Mouse (Mus musculus): ENCODE data around the gene Tulp2. TPM values are rescaled to one million over a fixed set of nuclear protein-coding genes. Genes with fewer than 3 reads are reported as not detected.
A peak's percentile ranks its signal among the peaks of the same experiment; 100 is the strongest.

Tulp2 gene
- polyA plus RNA-seq, 1 experiment from 2014 or later, result 0.22 TPM

DNA sequence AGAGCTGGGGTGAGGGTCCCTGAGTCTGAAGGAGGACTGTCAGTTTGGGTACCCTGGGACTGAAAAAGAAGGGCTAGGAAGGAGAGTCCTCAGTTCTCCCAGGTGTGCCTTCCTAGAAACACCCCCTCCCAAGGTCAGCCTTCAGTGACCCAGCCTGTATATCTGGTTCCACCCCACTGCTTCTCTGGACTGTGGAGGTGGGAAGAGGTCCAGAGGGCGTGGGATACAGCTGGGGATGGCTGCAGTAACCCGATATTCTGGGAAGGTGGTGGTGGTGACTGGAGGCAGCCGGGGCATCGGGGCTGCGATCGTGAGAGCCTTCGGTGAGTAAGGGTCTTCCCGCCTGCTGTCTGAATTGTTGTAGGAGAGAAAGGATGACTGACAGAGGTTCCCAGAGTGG lies 73.1 kb downstream of the Tulp2 start, which contains the start of gene Hsd17b14:
TSS of gene Hsd17b14 (plus strand) at position 150 of the 400 bp plus-strand sequence.
- H3K4me3 ChIP-seq, result no peak within 1 kb of the TSS
- peak within 1 kb of the TSS; percentile 2; the same call in 1 of the 2 replicates for H3K9ac ChIP-seq
- H3K4me2 ChIP-seq, result no peak within 1 kb of the TSS
- H3K27me3 ChIP-seq, result no peaks in the 10 kb centered on the region
- no peak within 1 kb of the TSS for H3K27ac ChIP-seq
- no peaks in the 10 kb centered on the region for H3K4me1 ChIP-seq
- H3K36me3 ChIP-seq (ENCODE audit: poor library complexity, severe bottlenecking), result no peaks in the 10 kb centered on the region
- no peak for ATAC-seq
- no peaks in the 10 kb centered on the region for H3K9me3 ChIP-seq (replicated peaks)
- WGBS, result 47% methylated on average over 8 of the region's 8 CpGs

DNA sequence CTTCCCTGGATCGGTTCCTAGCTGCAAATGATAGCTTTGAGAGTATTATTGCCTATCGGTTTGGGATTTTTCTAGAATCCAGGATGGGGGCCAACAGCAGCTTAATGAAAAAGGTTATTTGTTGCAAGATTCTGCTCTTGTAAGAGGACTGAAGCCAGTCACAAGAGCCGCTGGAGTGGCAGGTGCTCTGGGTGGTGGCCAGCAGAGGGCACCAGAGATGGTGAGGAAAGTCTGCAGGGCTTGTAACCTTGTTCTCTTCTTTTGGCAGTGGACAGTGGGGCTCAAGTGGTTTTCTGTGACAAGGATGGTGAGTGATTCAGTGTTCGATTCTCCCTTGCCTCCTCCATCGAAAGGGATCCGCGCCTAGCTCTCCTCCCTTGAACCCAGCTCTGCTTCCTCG lies 74.1 kb downstream of the Tulp2 start:
- no peak; the same call in 1 of the 2 replicates for ATAC-seq
- no peak overlapping the region for H3K4me3 ChIP-seq
- H3K27ac ChIP-seq, result no peak overlapping the region
- H3K27me3 ChIP-seq, result 0 out of 2 replicates have a peak, but pooled peaks cover 2% of the 10 kb centered on the region
- H3K4me1 ChIP-seq, result no peaks in the 10 kb centered on the region
- no peaks in the 10 kb centered on the region for H3K36me3 ChIP-seq (ENCODE audit: poor library complexity, severe bottlenecking)
- H3K9me3 ChIP-seq (replicated peaks), result no peaks in the 10 kb centered on the region
- no peak overlapping the region for H3K4me2 ChIP-seq
- H3K9ac ChIP-seq, result peak overlapping the region; percentile 2; the same call in 1 of the 2 replicates
- 28% methylated on average over 8 of the region's 8 CpGs for WGBS

DNA sequence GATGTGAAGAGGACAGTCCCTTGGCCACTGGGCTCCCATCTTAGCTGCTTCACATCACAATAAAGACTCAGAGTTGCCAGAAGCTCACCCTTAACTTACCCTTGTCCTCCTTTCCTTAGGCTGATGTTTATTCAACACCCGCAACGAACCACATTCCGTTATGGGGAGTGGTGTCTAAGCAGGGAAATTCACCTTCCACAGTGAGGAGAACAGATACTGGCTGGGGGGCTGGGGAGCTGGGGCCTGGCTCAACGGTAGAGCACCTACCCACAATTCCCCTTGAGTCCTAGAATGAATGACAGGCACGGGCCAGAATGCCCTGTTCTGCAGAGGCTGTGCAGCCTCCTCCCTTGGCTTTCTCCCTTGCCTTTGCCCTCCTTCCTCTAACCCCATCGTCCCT lies 77.2 kb downstream of the Tulp2 start:
- 75% methylated on average over 5 of the region's 6 CpGs for WGBS
- no peak for ATAC-seq
- H3K4me1 ChIP-seq, result no peaks in the 10 kb centered on the region

DNA sequence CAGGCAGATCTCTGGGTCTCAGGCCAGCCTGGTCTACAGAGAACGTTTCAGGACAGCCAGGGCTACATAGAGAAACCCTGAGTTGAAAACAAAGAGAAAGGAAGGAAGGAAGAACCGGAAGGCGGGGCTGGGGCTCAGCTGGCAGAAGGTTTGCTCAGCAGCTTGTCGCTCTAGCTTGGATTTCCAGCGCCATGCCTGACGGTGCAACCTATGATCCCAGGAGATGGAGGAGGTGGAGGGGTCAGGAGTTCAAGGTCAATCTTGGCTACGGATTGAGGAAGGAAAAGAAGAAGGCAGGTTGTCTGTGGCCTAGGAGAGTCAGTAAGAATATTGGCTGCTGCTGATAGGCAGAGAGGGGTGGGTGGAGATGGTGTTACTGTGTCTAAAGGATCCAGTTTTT lies 78.6 kb downstream of the Tulp2 start:
- no peak for ATAC-seq
- 89% methylated on average over 7 of the region's 7 CpGs for WGBS
- 0 out of 2 replicates have a peak, but pooled peaks cover 4% of the 10 kb centered on the region for H3K27me3 ChIP-seq
- no peak overlapping the region for H3K4me3 ChIP-seq
- H3K36me3 ChIP-seq (ENCODE audit: poor library complexity, severe bottlenecking), result no peaks in the 10 kb centered on the region
- H3K27ac ChIP-seq, result no peak overlapping the region
- no peaks in the 10 kb centered on the region for H3K9me3 ChIP-seq (replicated peaks)
- no peak overlapping the region for H3K4me2 ChIP-seq
- H3K4me1 ChIP-seq, result no peaks in the 10 kb centered on the region
- no peak overlapping the region for H3K9ac ChIP-seq

More for the DNA sequence above, 77.2 kb downstream of the Tulp2 start:
- 0 out of 2 replicates have a peak, but pooled peaks cover 4% of the 10 kb centered on the region for H3K27me3 ChIP-seq
- H3K9me3 ChIP-seq (replicated peaks), result no peaks in the 10 kb centered on the region
- no peak overlapping the region for H3K4me3 ChIP-seq
- H3K36me3 ChIP-seq (ENCODE audit: poor library complexity, severe bottlenecking), result no peaks in the 10 kb centered on the region
- no peak overlapping the region for H3K9ac ChIP-seq
- no peak overlapping the region for H3K4me2 ChIP-seq
- no peak overlapping the region for H3K27ac ChIP-seq

DNA sequence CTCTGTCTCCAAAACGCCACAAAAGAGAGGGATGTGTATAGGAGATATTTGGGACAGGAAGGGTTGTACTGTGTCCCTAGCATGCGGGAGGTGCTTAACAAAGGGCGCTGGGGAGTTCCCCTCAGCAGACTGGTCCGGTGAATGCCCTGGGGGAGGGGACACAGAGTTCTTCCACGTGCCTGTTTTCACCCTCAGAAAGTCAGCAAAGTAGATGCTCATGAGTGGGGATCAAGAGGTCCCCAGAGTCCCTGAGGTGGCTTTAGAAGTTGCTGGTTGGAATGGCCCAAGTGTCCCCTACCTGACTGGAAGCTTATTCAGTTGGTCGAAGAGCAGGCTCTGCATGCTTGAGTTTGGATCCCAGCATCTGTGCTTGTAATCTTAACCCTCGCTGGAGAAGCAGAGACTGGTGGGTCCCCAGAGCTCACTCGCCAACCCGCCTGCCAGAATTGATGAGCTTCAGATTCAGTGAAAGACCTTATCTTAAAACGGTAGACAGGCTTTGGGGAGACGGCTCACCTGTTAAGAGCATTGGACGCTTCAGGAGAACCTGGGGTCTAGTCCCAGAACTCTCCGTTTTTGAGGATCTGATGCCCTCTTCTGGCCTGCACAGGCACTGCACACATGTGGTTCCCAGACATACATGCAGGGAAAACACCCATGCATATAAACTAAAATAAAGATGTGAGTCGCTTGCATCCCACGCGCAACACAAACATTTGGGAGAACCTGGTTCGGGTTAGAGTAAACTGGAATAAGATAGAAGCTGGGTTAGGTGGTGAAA lies 79.4 kb downstream of the Tulp2 start:
- Histone ChIP-seq H3K4me3 (no peak overlapping the region), H3K4me2 (no peak overlapping the region), H3K9ac (no peak overlapping the region), H3K27me3 (0 out of 2 replicates have a peak, but pooled peaks cover 4% of the 10 kb centered on the region), H3K27ac (no peak overlapping the region), H3K36me3 (ENCODE audit: poor library complexity, severe bottlenecking) (no peaks in the 10 kb centered on the region), H3K4me1 (no peaks in the 10 kb centered on the region), H3K9me3 (replicated peaks) (no peaks in the 10 kb centered on the region)
- 27% methylated on average over 17 of the region's 17 CpGs for WGBS
- 0 out of 2 replicates have a peak, but pooled peaks have one; percentile 55 for ATAC-seq

DNA sequence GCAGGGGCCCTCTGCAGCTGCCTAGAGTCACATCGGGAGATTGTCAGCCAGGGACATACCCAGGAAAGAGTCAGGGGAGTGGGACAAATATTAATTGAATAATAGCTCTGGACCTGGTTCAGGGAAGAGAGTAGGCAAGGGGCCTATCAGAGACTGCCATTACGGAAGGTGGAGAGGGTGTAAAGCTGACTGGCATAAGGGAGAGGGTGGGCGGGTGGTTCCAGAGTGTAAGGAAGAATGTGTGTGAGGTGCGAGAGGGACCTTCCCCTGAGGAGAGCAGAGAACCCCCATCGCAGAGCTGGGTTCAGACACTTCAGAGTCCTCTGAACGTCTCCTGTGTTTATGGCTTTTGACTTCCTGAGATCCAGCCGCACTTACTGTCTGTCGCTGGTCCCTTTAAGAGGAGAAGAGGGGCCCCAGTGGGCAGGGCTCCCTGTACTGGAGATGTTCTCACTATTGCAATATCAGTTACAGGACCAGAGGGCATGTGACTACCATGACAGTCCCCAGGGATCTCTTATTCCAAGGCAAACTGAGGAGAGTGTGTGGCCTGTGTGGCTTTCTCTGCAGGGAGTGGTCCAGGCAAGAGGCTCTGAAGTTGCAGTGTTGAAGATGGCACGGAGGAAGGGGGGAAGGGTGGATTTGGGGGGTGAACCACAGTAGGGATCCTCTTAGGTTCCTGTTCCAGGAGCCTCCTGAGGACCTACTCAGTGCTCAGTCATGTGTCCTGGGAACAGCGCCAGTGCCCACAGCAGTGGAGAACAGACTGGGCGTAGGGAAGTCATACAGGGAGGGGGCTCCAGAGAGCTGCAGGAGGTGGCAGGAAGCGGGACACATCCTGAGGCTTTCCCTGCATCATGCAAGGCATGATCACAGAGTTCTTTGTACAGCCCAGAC lies 80.2 kb downstream of the Tulp2 start:
- WGBS, result 61% methylated on average over 12 of the region's 12 CpGs
- Histone ChIP-seq H3K4me1 (no peaks in the 10 kb centered on the region), H3K9ac (no peak overlapping the region), H3K27me3 (0 out of 2 replicates have a peak, but pooled peaks cover 7% of the 10 kb centered on the region), H3K27ac (no peak overlapping the region), H3K4me3 (no peak overlapping the region), H3K36me3 (ENCODE audit: poor library complexity, severe bottlenecking) (no peaks in the 10 kb centered on the region), H3K9me3 (replicated peaks) (no peaks in the 10 kb centered on the region), H3K4me2 (no peak overlapping the region)
- no peak for ATAC-seq

DNA sequence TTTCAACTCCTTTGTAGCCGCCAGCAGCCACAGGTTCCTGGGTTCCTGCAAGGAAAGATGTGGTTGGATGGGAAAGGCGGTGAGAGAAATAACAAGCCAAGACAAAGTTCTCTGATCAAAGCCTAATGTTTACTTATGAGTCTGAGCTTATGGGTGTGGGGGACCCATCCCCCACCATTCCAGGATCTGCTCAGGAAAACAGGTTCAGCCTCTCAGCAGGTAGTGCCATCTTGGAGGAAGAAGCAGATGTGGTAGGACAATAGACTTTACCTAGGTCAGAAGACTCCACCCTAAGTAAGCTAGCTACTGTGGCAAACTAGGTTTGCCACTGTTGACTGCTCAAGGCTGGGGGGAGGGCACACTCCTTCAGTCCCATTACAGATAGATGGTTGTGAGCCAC lies 83.1 kb downstream of the Tulp2 start:
- no peak overlapping the region for H3K4me2 ChIP-seq
- 75% methylated on average over 2 of the region's 2 CpGs for WGBS
- ATAC-seq, result no peak

DNA sequence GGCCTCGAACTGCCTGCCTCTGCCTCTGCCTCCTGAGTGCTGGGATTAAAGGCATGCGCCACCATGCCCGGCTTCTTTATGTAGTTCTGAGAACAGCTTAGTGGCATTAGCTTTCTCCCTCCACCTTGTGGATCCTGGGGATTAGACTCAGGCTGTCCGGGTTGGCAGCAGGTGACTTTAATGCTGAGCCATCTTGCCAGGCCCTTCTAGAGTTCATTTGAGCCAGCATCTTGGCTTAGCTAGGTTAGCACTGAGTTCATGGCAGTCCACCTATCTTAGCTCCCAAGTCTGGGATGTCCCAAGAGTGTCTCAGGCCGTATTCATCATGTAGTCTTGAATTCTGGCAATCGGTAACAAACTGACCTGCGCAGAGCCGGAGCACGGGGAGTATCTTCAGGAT lies 83.8 kb downstream of the Tulp2 start:
- Histone ChIP-seq H3K36me3 (ENCODE audit: poor library complexity, severe bottlenecking) (no peaks in the 10 kb centered on the region), H3K9ac (no peak overlapping the region), H3K4me2 (no peak overlapping the region), H3K27me3 (0 out of 2 replicates have a peak, but pooled peaks cover 5% of the 10 kb centered on the region), H3K4me3 (no peak overlapping the region), H3K9me3 (replicated peaks) (no peaks in the 10 kb centered on the region), H3K27ac (no peak overlapping the region), H3K4me1 (peaks cover 11% of the 10 kb centered on the region; the same call in 1 of the 2 replicates)
- ATAC-seq, result no peak
- WGBS, result 89% methylated on average over 9 of the region's 9 CpGs

More for the DNA sequence above, 83.1 kb downstream of the Tulp2 start:
- 0 out of 2 replicates have a peak, but pooled peaks cover 7% of the 10 kb centered on the region for H3K27me3 ChIP-seq
- no peak overlapping the region for H3K27ac ChIP-seq
- H3K36me3 ChIP-seq (ENCODE audit: poor library complexity, severe bottlenecking), result no peaks in the 10 kb centered on the region
- H3K4me1 ChIP-seq, result peaks cover 8% of the 10 kb centered on the region; the same call in 1 of the 2 replicates
- no peaks in the 10 kb centered on the region for H3K9me3 ChIP-seq (replicated peaks)
- no peak overlapping the region for H3K4me3 ChIP-seq
- no peak overlapping the region for H3K9ac ChIP-seq

DNA sequence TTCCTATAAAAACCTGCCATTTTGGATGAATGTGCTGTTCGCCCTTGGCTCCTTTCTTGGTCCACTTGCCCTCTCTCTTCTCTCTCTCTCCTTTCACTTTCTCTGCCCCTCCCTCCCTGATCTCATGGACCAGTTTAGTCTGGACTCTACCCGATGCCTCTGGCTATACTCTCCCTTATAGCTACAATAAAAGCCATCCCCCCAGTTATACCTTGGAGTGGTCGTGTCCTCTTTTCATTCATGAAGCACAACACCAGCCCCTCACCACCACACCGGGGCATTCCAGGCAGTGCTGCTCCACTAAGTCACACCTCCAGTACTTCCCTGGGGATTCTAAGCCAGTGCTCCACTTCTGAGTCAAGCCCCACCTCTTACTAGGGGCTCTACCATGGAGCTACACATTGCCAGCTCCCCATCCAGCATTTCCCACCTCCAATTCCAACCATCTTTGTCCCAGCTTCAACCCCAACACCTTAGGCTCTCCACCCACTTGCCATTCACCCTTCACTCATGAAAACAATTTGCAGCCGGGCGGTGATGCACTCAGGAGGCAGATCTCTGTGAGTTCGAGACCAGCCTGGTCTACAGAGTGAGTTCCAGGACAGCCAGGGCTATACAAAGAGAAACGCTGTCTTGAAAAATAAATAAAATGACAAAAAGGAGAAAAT lies 85.6 kb downstream of the Tulp2 start:
- WGBS, result 73% methylated on average over 8 of the region's 8 CpGs
- H3K9ac ChIP-seq, result no peak overlapping the region
- peak overlapping the region; percentile 55; the same call in 1 of the 2 replicates for H3K27ac ChIP-seq
- H3K4me1 ChIP-seq, result peaks cover 27% of the 10 kb centered on the region
- no peak for ATAC-seq
- peak overlapping the region; percentile 81 for H3K4me2 ChIP-seq
- H3K9me3 ChIP-seq (replicated peaks), result no peaks in the 10 kb centered on the region
- no peak overlapping the region for H3K4me3 ChIP-seq
- no peaks in the 10 kb centered on the region for H3K36me3 ChIP-seq (ENCODE audit: poor library complexity, severe bottlenecking)
- 0 out of 2 replicates have a peak, but pooled peaks cover 5% of the 10 kb centered on the region for H3K27me3 ChIP-seq

DNA sequence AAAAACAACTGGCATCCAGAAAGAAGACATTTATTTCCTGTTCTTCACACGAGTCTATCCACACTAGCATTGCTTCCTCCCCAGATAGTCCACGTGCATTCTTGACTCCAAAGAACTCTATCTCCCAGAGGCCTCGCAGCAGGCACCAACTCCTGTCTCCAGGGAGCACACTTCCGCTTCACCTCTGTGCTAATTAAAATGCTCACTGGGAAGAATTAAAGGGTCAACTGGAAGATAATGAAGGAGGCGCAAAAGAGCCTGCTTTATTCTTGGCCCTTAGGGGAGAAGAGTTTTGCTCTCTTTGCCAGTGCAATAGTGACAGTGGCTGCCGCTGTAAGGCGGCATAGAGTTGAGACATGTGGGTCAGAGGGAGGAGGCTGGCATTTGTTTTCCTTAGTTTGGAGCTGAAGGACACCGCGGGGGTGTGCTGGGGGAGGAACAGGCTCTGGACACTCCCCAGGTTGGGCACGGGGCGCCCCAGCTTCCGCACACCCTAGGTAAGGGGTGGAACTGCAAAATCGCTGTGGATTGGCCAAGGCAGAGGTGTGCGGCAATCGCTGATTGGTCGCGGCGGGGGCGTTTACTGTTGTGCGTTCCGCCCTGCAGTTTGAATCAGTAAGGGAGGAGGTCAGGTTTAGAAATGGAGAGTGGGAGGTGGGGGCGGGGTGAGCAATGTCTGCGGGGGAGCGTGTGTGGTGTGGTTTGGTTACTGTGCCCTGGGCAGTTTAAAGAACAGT lies 86.3 kb downstream of the Tulp2 start:
- WGBS, result under 1% methylated on average over 24 of the region's 24 CpGs
- peak overlapping the region; percentile 61 for H3K9ac ChIP-seq
- peaks cover 30% of the 10 kb centered on the region for H3K4me1 ChIP-seq
- peak; percentile 95 for ATAC-seq
- H3K36me3 ChIP-seq (ENCODE audit: poor library complexity, severe bottlenecking), result no peaks in the 10 kb centered on the region
- peak overlapping the region; percentile 48 for H3K4me3 ChIP-seq
- peak overlapping the region; percentile 55 for H3K27ac ChIP-seq
- H3K9me3 ChIP-seq (replicated peaks), result no peaks in the 10 kb centered on the region
- peak overlapping the region; percentile 81 for H3K4me2 ChIP-seq
- H3K27me3 ChIP-seq, result 0 out of 2 replicates have a peak, but pooled peaks cover 3% of the 10 kb centered on the region

Measured in forebrain, embryonic 13.5 days (tissue).